Mouse (Mus musculus) mesoderm, embryonic 11.5 days (tissue): ENCODE data around the gene Cfap157.

Source experiments
- DNase-seq: peaks from one replicate; pipeline ENCODE4 v3.0.0-alpha.2; 2012; ENCODE audit warnings: low read depth, low spot score

The Cfap157 gene

DNA sequence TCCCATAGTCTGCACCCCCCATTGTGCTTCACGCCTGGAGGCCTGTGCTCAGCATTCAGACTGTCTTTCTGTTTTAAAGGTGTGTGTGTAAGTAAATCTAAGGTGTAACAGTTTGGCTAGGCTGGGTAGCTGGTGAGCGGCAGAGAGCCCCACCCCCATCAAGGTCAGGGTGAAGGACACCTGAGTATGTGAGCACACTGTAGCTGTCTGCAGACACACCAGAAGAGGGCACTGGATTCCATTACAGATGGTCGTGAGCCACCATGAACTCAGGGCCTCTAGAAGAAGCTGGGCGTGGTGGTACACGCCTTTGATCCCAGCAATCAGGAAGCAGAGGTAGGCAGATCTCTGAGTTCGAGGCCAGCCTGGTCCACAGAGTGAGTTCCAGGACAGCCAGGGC lies 2.5 kb downstream of the Cfap157 start:
- no peak for DNase-seq

DNA sequence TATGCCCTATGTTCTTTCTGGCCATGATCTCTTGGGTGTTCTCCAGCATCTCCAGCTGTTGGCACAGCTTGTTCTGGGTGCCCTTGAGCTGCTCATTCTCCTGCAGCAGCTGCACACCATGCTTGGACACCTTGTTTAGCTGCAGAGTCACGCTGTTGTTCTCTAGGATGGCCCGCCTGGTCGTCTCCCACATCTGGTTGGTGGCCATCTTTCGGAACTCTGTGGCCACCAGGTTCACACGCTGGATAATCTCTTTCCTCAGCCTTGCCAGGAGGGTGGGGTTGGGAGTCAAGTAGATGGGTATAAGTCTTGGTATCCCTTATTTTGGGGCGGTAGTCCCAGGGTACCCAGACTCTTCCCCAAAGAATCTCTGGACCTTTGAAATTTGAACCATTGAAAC lies 4.5 kb downstream of the Cfap157 start:
- no peak for DNase-seq

GRCm38 (mm10) chr2:32779131-32779530 lies 5.1 kb downstream of the Cfap157 start:
- DNase-seq: peak; percentile 74

DNA sequence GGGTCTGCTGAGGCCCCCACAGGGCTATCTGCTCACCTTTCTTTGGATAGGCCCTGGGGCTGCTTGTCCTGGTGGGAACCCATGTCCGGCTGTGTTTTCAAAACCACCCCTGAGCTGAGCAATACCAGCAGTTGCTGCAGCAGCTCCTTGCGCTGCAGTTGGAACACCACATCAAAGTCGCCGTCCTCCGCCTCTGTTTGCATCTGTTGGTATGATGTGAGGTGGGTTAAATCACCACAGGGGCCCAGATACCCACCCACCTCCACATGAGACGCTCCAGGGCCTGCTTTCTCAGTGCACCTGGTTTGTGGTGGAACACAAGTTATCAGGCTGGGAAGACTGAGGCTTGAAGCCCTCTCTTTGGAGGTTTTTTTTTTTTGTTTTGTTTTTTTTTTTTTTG lies 6.1 kb downstream of the Cfap157 start:
- DNase-seq: no peak

DNA sequence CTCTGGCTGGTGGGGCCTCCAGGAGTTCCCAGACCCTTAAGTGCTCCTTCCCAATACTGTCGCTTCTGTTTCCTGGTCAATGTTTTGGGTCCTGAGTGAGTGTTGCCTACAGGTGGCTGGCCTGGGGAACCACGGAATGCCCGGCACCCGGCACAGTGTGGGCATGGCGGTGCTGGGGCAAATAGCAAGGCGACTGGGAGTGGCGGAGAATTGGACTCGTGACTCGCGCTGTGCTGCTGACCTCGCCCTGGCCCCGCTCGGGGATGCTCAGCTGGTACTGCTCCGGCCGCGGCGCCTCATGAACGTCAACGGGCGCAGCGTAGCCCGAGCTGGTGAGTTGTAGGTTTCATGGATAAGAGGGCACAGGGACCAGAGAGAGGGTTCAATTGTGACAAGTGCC lies 8.0 kb downstream of the Cfap157 start:
- DNase-seq: no peak

GRCm38 (mm10) chr2:32775359-32776074 lies 8.7 kb downstream of the Cfap157 start, which contains the start of the genes Ttc16 and Ptrh1:
TSS of gene Ttc16 (minus strand) at chr2:32775633.
TSS of gene Ptrh1 (plus strand) at chr2:32775786.
- DNase-seq: peak; percentile 97

DNA sequence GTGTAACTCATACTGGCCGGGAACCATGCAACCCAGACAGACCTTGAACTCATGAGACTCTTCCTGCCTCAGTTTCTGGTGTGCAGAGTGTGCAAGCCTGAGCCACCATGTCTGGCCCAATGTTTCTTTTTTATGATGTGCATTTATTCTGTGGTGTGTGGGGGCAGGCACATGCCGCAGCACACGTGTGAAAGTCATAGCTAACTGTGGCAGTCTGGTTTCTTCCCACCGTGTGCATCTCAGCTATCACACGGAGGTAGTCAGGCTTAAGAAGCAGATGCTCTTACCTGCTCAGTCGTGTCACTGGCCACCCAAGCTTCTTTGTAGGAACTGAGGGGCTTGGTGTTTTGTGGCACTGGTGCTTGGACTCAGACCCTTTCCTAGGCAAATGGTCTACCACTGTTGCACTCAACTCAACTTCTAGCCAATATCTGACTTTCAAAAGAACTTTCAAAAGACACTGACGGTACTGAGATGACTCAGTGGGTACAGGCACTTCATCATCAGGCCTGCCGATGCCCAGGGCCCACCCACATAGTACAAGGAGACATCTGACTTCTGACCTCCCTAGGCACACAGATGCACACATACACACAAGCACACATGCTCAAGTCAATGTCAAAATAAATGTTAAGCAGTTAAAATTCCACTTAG lies 11.5 kb downstream of the Cfap157 start:
- DNase-seq: no peak

GRCm38 (mm10) chr2:32771886-32772285 lies 12.3 kb downstream of the Cfap157 start:
- DNase-seq: no peak

- DNase-seq: no peak
Measured at GRCm38 (mm10) chr2:32769327-32770085, 14.7 kb downstream of the Cfap157 start.

DNA sequence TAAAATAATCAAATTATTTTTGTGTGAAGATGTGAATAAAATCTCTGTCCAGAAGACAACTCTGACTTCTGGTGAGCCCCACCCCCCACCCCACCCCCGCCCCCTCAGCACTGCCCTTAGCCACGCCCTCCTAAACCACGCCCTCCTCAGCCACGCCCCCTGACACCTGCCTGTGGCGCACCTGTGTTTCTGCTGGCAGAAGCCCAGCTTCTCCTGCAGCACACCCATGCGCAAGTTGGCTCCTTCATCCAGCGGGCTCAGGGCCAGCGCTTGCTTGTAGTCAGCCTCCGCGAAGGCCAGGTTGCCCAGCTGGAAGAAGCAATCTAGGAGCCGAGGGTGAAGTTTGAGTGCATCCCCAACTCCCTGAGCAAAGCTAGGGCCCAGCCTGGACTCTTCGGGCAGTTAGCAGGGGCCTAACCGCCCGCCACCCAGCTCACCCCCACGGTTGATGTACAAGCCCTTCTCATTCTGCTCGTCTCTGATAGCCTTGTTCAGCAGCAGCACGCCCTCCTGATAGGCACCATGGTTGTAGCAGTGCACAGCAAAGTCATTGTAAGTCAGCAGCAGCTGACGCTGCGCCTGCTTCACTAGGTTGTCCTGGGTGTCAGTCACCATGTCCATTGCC lies 15.5 kb downstream of the Cfap157 start:
- DNase-seq: no peak

- DNase-seq: no peak
Measured at GRCm38 (mm10) chr2:32767241-32767640, 17.0 kb downstream of the Cfap157 start.

GRCm38 (mm10) chr2:32763353-32763752 lies 20.9 kb downstream of the Cfap157 start:
- DNase-seq: no peak

GRCm38 (mm10) chr2:32761859-32762258 lies 22.4 kb downstream of the Cfap157 start:
- no peak for DNase-seq

- no peak for DNase-seq
Measured at GRCm38 (mm10) chr2:32761361-32761760, 22.9 kb downstream of the Cfap157 start.

- DNase-seq: no peak
Measured at GRCm38 (mm10) chr2:32759001-32759400, 25.2 kb downstream of the Cfap157 start.

GRCm38 (mm10) chr2:32758503-32758902 lies 25.7 kb downstream of the Cfap157 start:
- DNase-seq: no peak

DNA sequence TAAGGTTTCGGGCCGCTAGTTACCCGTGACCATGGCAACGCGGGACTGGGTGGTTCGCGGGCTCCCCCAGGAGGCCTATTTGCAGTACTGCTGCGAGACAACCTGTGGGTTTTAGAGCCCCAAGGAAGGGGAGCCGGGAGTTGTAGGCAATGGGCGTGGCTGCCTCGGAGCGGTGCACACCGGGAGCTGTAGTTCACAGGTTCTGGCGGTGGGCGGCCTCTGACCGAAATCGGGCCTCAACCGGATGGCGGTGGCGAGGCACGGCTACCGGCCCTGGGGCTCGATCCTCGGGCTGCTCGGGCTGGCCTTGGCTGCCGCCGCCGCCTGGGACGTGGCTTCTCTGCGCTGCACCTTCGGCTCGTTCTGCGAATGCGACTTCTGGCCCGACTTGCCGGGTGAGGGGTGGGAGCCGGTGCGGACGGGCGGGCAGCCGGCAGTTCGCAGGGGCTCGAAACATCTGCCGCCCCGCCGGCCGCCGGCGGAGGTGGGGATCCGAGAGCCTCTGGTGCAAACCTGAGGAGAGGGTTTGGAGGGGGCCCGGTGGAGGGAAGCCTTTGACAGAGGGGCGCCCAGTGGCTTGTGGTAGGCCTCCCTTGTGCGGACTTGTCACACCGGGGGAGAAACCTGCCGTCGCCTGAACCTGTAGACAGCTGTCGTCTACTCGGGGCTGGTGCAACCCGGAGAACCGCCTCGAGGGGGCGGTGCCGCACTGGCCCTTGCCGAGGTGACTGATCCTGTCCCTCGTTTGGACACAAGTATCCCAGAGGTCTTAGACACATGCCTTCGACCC lies 27.0 kb downstream of the Cfap157 start, which contains the start of gene Tor2a:
Gene Tor2a (plus strand): TSS at position 179 of the 790 bp plus-strand sequence.
- peak; percentile 97 for DNase-seq

GRCm38 (mm10) chr2:32756674-32757055 lies 27.6 kb downstream of the Cfap157 start:
- no peak for DNase-seq

DNA sequence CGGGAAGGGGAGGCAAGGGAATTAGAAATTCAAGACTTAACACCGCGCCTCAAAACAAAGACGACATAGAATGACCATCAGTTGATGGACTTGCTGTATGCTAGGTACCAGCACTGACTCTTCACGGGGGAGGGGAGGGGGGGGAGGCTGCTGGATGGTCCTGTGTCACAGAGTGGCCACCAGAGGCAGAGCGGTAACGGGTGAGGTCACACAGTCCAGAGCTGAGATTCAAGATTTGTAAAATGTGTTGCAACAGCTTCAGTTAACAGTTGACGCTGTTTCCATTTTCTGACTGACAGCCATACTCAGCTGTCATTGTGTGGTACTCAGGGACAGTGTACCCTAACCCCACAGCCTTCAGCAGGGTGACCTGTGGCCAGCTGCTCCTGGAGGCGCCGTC lies 32.0 kb downstream of the Cfap157 start:
- DNase-seq: no peak

DNA sequence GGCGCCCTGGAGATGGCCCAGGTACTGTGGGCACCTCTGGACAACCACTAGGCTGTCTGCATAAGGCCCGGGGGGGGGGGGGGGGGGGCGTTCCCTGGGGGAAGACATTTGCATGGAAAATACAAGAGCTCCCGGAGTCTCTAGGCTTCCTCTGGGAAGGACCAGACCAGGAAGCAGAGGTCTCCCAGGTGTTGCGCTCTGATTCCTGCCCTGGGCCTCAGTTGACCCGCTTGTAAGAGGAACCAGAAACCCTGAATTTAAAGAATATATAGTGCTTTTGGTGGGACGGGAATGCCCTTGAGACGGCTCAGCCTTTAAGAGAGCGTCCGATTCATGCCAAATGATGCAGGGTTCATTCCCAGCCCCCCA lies 32.6 kb downstream of the Cfap157 start:
- no peak for DNase-seq
